In genomic region chr17:29078519-29079383, GRCm38 (mm10) we compare ENCODE assay signal across 8 mouse cellular contexts. TPM values are rescaled to one million over a fixed set of nuclear protein-coding genes. Genes with fewer than 3 reads are reported as not detected.
DNase-seq lines count a peak whose midpoint lies in the region; ATAC-seq and TF ChIP-seq lines count a peak whose summit lies in the region.

No protein-coding gene starts in this region.

- H3K9ac ChIP-seq in ES-E14 (ENCODE audit: insufficient read depth, low read depth, low read length, poor library complexity, severe bottlenecking), result peak overlapping the region; percentile 88
- H3K9ac ChIP-seq in embryonic facial prominence, embryonic 11.5 days (replicated peaks; ENCODE audit: low read length), result no peak overlapping the region
- peak overlapping the region; percentile 63 for H3K9ac ChIP-seq in heart, embryonic 11.5 days (ENCODE audit: low read depth, low read length)
- H3K9ac ChIP-seq in kidney, postnatal 0 days (ENCODE audit: low read depth, low read length), result 0 out of 2 replicates have a peak overlapping the region, but pooled peaks have one; percentile 27
- peak overlapping the region; percentile 66 for H3K9ac ChIP-seq in stomach, embryonic 16.5 days (ENCODE audit: low read length)

- H3K4me2 ChIP-seq in embryonic facial prominence, embryonic 11.5 days (ENCODE audit: low read depth, low read length), result peak overlapping the region; percentile 32
- H3K4me2 ChIP-seq in heart, embryonic 11.5 days, result peak overlapping the region; percentile 69
- peak overlapping the region; percentile 62 for H3K4me2 ChIP-seq in kidney, postnatal 0 days (ENCODE audit: low read length)
- peak overlapping the region; percentile 69 for H3K4me2 ChIP-seq in stomach, embryonic 16.5 days (ENCODE audit: low read depth, low read length)

- peak overlapping the region; percentile 93 for H3K27ac ChIP-seq in ES-E14 (ENCODE audit: insufficient read depth, low read depth, low read length, poor library complexity, severe bottlenecking)
- no peak overlapping the region for H3K27ac ChIP-seq in embryonic facial prominence, embryonic 11.5 days (replicated peaks; ENCODE audit: low read depth, low read length)
- H3K27ac ChIP-seq in heart, embryonic 11.5 days (ENCODE audit: low read depth, low read length), result peak overlapping the region; percentile 52
- no peak overlapping the region for H3K27ac ChIP-seq in kidney, postnatal 0 days
- H3K27ac ChIP-seq in stomach, embryonic 16.5 days (ENCODE audit: low read length), result peak overlapping the region; percentile 79

- no peak for TF ChIP-seq CTCF in kidney, postnatal 0 days (IDR thresholded peaks at IDR 0.05; ENCODE audit: low read depth)

- no peak for ATAC-seq in CD4-positive, CD25-positive, alpha-beta regulatory T cell, adult 4 months
- no peak for ATAC-seq in embryonic facial prominence, embryonic 11.5 days (replicated peaks; ENCODE audit: insufficient number of reproducible peaks, low FRiP score, low TSS enrichment, low read depth)
- ATAC-seq in heart, embryonic 11.5 days (replicated peaks; ENCODE audit: insufficient number of reproducible peaks, low FRiP score, low TSS enrichment), result 0 out of 2 replicates have a peak, but pooled peaks have one; percentile 45
- ATAC-seq in kidney, postnatal 0 days (replicated peaks; ENCODE audit: low FRiP score, low read depth), result no peak
- peak; percentile 54; the same call in 1 of the 2 replicates for ATAC-seq in stomach, embryonic 16.5 days (ENCODE audit: insufficient read depth, low FRiP score)

- H3K4me3 ChIP-seq in ES-E14 (ENCODE audit: insufficient read depth in 1 of 2, low read depth in 1 of 2, low read length in 2 of 2, poor library complexity in 1 of 2, severe bottlenecking in 1 of 2), result peak overlapping the region; percentile 68 to 76
- no peak overlapping the region for H3K4me3 ChIP-seq in embryonic facial prominence, embryonic 11.5 days (ENCODE audit: low read depth, low read length)
- H3K4me3 ChIP-seq in heart, embryonic 11.5 days (ENCODE audit: low read depth, low read length), result peak overlapping the region; percentile 41
- peak overlapping the region; percentile 30 for H3K4me3 ChIP-seq in kidney, postnatal 0 days (replicated peaks; ENCODE audit: low read depth, low read length)
- peak overlapping the region; percentile 32 for H3K4me3 ChIP-seq in stomach, embryonic 16.5 days (replicated peaks; ENCODE audit: low read length)

- peaks cover 9 to 18% of the 10 kb centered on the region in 2 experiments for H3K4me1 ChIP-seq in ES-E14 (ENCODE audit: control insufficient read depth in 2 of 2, insufficient read depth in 2 of 2, low read length in 2 of 2, poor library complexity in 1 of 2)
- H3K4me1 ChIP-seq in embryonic facial prominence, embryonic 11.5 days (ENCODE audit: control insufficient read depth, insufficient read depth, low read length), result peaks cover 3% of the 10 kb centered on the region
- peaks cover 23% of the 10 kb centered on the region for H3K4me1 ChIP-seq in heart, embryonic 11.5 days (ENCODE audit: control insufficient read depth, insufficient read depth, low read length)
- H3K4me1 ChIP-seq in kidney, postnatal 0 days (replicated peaks; ENCODE audit: insufficient read depth, low read length), result peaks cover 8% of the 10 kb centered on the region
- H3K4me1 ChIP-seq in stomach, embryonic 16.5 days (ENCODE audit: control insufficient read depth, insufficient read depth, low read length), result peaks cover 26% of the 10 kb centered on the region

- in situ Hi-C loops in ES-E14 (cut with MboI; ENCODE audit: low sequenced_read_pairs in 2 of 2, unreplicated experiment in 2 of 2), result no loop called here

- no peaks in the 10 kb centered on the region for H3K36me3 ChIP-seq in ES-E14 (ENCODE audit: control insufficient read depth, insufficient read depth, low read length, poor library complexity, severe bottlenecking)
- no peaks in the 10 kb centered on the region for H3K36me3 ChIP-seq in embryonic facial prominence, embryonic 11.5 days (replicated peaks; ENCODE audit: control insufficient read depth, insufficient read depth, low read depth, low read length)
- no peaks in the 10 kb centered on the region for H3K36me3 ChIP-seq in heart, embryonic 11.5 days (ENCODE audit: control insufficient read depth, insufficient read depth, low read length)
- H3K36me3 ChIP-seq in kidney, postnatal 0 days (ENCODE audit: insufficient read depth, low read length), result no peaks in the 10 kb centered on the region
- H3K36me3 ChIP-seq in stomach, embryonic 16.5 days (ENCODE audit: control insufficient read depth, insufficient read depth, low read length), result no peaks in the 10 kb centered on the region

- peak; percentile 28 for DNase-seq in CD4-positive, CD25-positive, alpha-beta regulatory T cell, adult 2 months (ENCODE audit: low read depth, low spot score)
- no peak for DNase-seq in ES-E14 (ENCODE audit: low read depth, low spot score)
- DNase-seq in embryonic facial prominence, embryonic 11.5 days (ENCODE audit: low spot score), result peak; percentile 38
- no peak for DNase-seq in kidney, postnatal 0 days (ENCODE audit: low spot score)
- DNase-seq in lung, postnatal 4 days, result peak; percentile 68 to 80

- 6% methylated on average over 25 of the region's 25 CpGs for WGBS in embryonic facial prominence, embryonic 11.5 days
- 6% methylated on average over 25 of the region's 25 CpGs for WGBS in heart, embryonic 11.5 days (ENCODE audit: insufficient replicate concordance)
- 12% methylated on average over 25 of the region's 25 CpGs for WGBS in kidney, postnatal 0 days
- WGBS in stomach, embryonic 16.5 days, result 13% methylated on average over 25 of the region's 25 CpGs

- H3K27me3 ChIP-seq in embryonic facial prominence, embryonic 11.5 days (ENCODE audit: control insufficient read depth, insufficient read depth, low read length), result peaks cover 14% of the 10 kb centered on the region; the same call in 1 of the 2 replicates
- H3K27me3 ChIP-seq in heart, embryonic 11.5 days (ENCODE audit: control insufficient read depth, insufficient read depth, low read length), result peaks cover 17% of the 10 kb centered on the region
- H3K27me3 ChIP-seq in kidney, postnatal 0 days (ENCODE audit: insufficient read depth, low read length), result no peaks in the 10 kb centered on the region
- H3K27me3 ChIP-seq in stomach, embryonic 16.5 days (ENCODE audit: control insufficient read depth, insufficient read depth, low read length), result peaks cover 4% of the 10 kb centered on the region; the same call in 1 of the 2 replicates

- H3K9me3 ChIP-seq in ES-E14 (ENCODE audit: control insufficient read depth, insufficient read depth, low read depth, low read length), result no peaks in the 10 kb centered on the region
- no peaks in the 10 kb centered on the region for H3K9me3 ChIP-seq in embryonic facial prominence, embryonic 11.5 days (replicated peaks; ENCODE audit: control insufficient read depth, low read length)
- H3K9me3 ChIP-seq in heart, embryonic 11.5 days (replicated peaks; ENCODE audit: control insufficient read depth, low read length), result no peaks in the 10 kb centered on the region
- H3K9me3 ChIP-seq in kidney, postnatal 0 days (replicated peaks; ENCODE audit: low read length), result no peaks in the 10 kb centered on the region
- H3K9me3 ChIP-seq in stomach, embryonic 16.5 days (replicated peaks; ENCODE audit: control insufficient read depth, low read length), result no peaks in the 10 kb centered on the region

TF ChIP-seq in ES-E14, 5 proteins besides CTCF, POLR2A, EP300 and RAD21:
- TF ChIP-seq CHD2 (IDR thresholded peaks at IDR 0.05; ENCODE audit: low read depth, low read length), result no peak
- no peak for TF ChIP-seq MAFK (IDR thresholded peaks at IDR 0.05; ENCODE audit: insufficient read depth, low read depth, low read length)
- TF ChIP-seq ZNF384 (IDR thresholded peaks at IDR 0.05; ENCODE audit: low read depth, low read length), result 0 out of 2 replicates have a peak, but pooled peaks have one; percentile 8
- peak; percentile 50; the same call in 1 of the 2 replicates for TF ChIP-seq HCFC1 (IDR thresholded peaks at IDR 0.05; ENCODE audit: borderline replicate concordance, insufficient read depth, low read length)
- TF ChIP-seq ZC3H11A (IDR thresholded peaks at IDR 0.05; ENCODE audit: borderline replicate concordance, low read depth, low read length), result no peak

RNA-seq across cellular contexts. Expression of gene Cdkn1a, which starts 12.0 kb away (rescaled TPM):
- polyA plus RNA-seq in CD4-positive, CD25-positive, alpha-beta regulatory T cell, adult 4 months (2017; shearing (Covaris generic)), result 1 to 10 TPM; 2.5 to 4.6 TPM
- 17.8 and 32.3 TPM in 2 replicates for total RNA-seq in ES-E14 (2012; rRNA removed)
- polyA plus RNA-seq in embryonic facial prominence, embryonic 11.5 days (2014; fragmentation: Nextera tagmentation; extraction: Ambion mirVana), result 25.5 TPM in 2 replicates
- polyA plus RNA-seq in heart, embryonic 11.5 days (2014; fragmentation: Nextera tagmentation; extraction: Ambion mirVana), result 39.3 TPM in 2 replicates
- 125 and 136 TPM in 2 replicates for polyA plus RNA-seq in kidney, postnatal 0 days (2015; fragmentation: Nextera tagmentation; extraction: Ambion mirVana)
- 144 and 167 TPM in 2 replicates for polyA plus RNA-seq in stomach, embryonic 16.5 days (2015; fragmentation: Nextera tagmentation; extraction: Ambion mirVana)

RNA-seq across cellular contexts. Expression of gene Rab44, which starts 35.2 kb away (rescaled TPM):
- polyA plus RNA-seq in CD4-positive, CD25-positive, alpha-beta regulatory T cell, adult 4 months (2017; shearing (Covaris generic)), result not detected
- 0.31 and 0.85 TPM in 2 replicates for total RNA-seq in ES-E14 (2012; rRNA removed)
- 0.66 TPM in 1 of 2 replicates, not detected in the other for polyA plus RNA-seq in embryonic facial prominence, embryonic 11.5 days (2014; fragmentation: Nextera tagmentation; extraction: Ambion mirVana)
- polyA plus RNA-seq in heart, embryonic 11.5 days (2014; fragmentation: Nextera tagmentation; extraction: Ambion mirVana), result 0.20 TPM in 1 of 2 replicates, not detected in the other
- polyA plus RNA-seq in kidney, postnatal 0 days (2015; fragmentation: Nextera tagmentation; extraction: Ambion mirVana), result 0.21 and 0.22 TPM in 2 replicates
- polyA plus RNA-seq in stomach, embryonic 16.5 days (2015; fragmentation: Nextera tagmentation; extraction: Ambion mirVana), result 4.0 and 4.1 TPM in 2 replicates

RNA-seq across cellular contexts. Expression of gene Srsf3, which starts 46.3 kb away (rescaled TPM):
- 100 to 1,000 TPM; 232 to 397 TPM for polyA plus RNA-seq in CD4-positive, CD25-positive, alpha-beta regulatory T cell, adult 4 months (2017; shearing (Covaris generic))
- total RNA-seq in ES-E14 (2012; rRNA removed), result 317 and 391 TPM in 2 replicates
- polyA plus RNA-seq in embryonic facial prominence, embryonic 11.5 days (2014; fragmentation: Nextera tagmentation; extraction: Ambion mirVana), result 937 and 1,031 TPM in 2 replicates
- 420 and 433 TPM in 2 replicates for polyA plus RNA-seq in heart, embryonic 11.5 days (2014; fragmentation: Nextera tagmentation; extraction: Ambion mirVana)
- polyA plus RNA-seq in kidney, postnatal 0 days (2015; fragmentation: Nextera tagmentation; extraction: Ambion mirVana), result 456 and 496 TPM in 2 replicates
- polyA plus RNA-seq in stomach, embryonic 16.5 days (2015; fragmentation: Nextera tagmentation; extraction: Ambion mirVana), result 456 and 477 TPM in 2 replicates

Comparison
In these comparisons a context has a peak if more than half of its experiments do, and no peak if none do; other contexts are left out.
1. DNase-seq: peak in CD4-positive, CD25-positive, alpha-beta regulatory T cell, adult 2 months (single experiment), embryonic facial prominence, embryonic 11.5 days (single experiment) and lung, postnatal 4 days (2 of 2); none in ES-E14 (single experiment) and kidney, postnatal 0 days (single experiment).
2. ATAC-seq: peak in heart, embryonic 11.5 days (single experiment) and stomach, embryonic 16.5 days (single experiment); none in CD4-positive, CD25-positive, alpha-beta regulatory T cell, adult 4 months (single experiment), embryonic facial prominence, embryonic 11.5 days (single experiment) and kidney, postnatal 0 days (single experiment).
3. H3K27ac ChIP-seq: peak in ES-E14 (single experiment), heart, embryonic 11.5 days (single experiment) and stomach, embryonic 16.5 days (single experiment); none in embryonic facial prominence, embryonic 11.5 days (single experiment) and kidney, postnatal 0 days (single experiment).
4. Peak in every context shown above with its lines, with median percentiles within 50 percentile points of each other: H3K4me2 ChIP-seq.